Mouse (Mus musculus): ENCODE results near the gene Arhgef18. TPM values are rescaled to one million over a fixed set of nuclear protein-coding genes. Genes with fewer than 3 reads are reported as not detected.

Gene Arhgef18
- total RNA-seq (2021), result 10 to 100 TPM; 38.1 to 40.7 TPM
- long read RNA-seq, experiment 1, full-length matches to known transcripts, result 20 of 33 reads
- long read RNA-seq, experiment 1, partial matches to known transcripts, result 12 of 33 reads
- long read RNA-seq, experiment 1, other reads (novel, unspliced or antisense), result 1 of 33 reads
- long read RNA-seq, experiment 2, full-length matches to known transcripts, result 6 of 18 reads
- long read RNA-seq, experiment 2, partial matches to known transcripts, result 6 of 18 reads
- long read RNA-seq, experiment 2, other reads (novel, unspliced or antisense), result 6 of 18 reads

- intact Hi-C loops (cut with DNase I), result no loop called here
- DNase-seq (ENCODE audit: low spot score in 2 of 2), result peak; percentile 74 to 85
These were observed at the start of gene Arhgef18 for GRCm38 (mm10) chr8:3392771-3393710. TSS of gene Arhgef18 (plus strand) at chr8:3393006.

GRCm38 (mm10) chr8:3345337-3345736 is 47.5 kb upstream of the Arhgef18 start:
- no peak for DNase-seq (ENCODE audit: low spot score in 2 of 2)
- intact Hi-C loops (cut with DNase I), result no loop called here

GRCm38 (mm10) chr8:3346691-3347413 is 46.0 kb upstream of the Arhgef18 start:
- no peak for DNase-seq (ENCODE audit: low spot score in 2 of 2)
- intact Hi-C loops (cut with DNase I), result no loop called here

DNA sequence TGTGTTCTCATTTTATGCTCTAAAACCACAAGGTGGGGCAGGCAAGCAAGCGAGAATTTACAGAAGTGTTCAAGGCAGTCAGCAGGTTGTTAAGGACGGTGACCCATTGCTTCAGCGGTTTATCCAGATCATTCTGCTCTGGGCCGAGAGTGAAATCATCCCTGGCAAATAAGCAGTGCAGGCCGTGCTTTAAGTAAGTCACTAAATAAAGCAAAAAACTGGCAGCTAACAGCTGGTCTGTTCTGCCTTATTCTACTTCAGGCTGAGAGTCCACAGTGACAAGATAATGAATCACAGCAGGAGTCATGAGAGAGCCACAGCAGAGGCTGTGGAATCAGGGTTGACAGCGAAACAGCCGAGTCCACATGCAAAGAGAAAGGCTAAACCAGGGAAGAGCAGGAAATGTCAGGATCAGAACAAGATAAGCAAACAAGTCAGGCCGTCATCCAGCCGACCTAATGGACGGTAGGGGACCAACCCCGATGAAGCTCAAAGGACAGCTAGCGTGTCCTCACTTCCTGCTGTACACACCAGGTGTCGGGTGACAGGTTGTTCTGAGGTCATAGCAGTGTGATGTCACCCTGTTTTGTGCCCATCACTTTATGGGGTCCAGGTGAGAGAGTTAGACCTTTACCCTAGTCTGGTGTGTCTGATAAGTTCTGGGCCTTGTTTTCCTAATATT is 44.5 kb upstream of the Arhgef18 start:
- no peak for DNase-seq (ENCODE audit: low spot score in 2 of 2)
- intact Hi-C loops (cut with DNase I), result no loop called here

DNA sequence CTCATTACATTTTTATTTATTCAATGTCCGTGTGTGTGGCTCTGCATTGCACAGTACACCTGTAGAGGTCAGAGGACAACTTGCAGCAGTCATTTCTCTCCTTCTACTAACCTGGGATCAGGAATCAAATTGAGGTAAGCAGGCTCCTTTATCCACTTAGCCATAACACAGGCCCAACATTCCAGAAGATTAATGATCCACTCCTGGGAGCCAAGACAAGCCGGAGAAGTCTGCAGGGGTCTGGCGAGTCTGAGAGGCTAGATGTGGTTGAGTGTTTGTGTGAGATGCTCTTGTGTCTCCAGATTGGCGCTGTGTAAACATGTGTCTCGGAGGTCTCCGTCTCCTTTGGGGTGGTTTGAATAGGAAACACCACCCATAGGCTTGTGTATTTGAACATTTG is 42.1 kb upstream of the Arhgef18 start:
- intact Hi-C loops (cut with DNase I), result loop anchor here (10.0 kb wide), 1 partner anchor 104 kb away; no protein-coding TSS in a partner anchor
- DNase-seq (ENCODE audit: low spot score in 2 of 2), result no peak

GRCm38 (mm10) chr8:3352715-3353114 is 40.1 kb upstream of the Arhgef18 start:
- no peak for DNase-seq (ENCODE audit: low spot score in 2 of 2)
- intact Hi-C loops (cut with DNase I), result loop anchor here (10.0 kb wide), 1 partner anchor 102 kb away; no protein-coding TSS in a partner anchor

DNA sequence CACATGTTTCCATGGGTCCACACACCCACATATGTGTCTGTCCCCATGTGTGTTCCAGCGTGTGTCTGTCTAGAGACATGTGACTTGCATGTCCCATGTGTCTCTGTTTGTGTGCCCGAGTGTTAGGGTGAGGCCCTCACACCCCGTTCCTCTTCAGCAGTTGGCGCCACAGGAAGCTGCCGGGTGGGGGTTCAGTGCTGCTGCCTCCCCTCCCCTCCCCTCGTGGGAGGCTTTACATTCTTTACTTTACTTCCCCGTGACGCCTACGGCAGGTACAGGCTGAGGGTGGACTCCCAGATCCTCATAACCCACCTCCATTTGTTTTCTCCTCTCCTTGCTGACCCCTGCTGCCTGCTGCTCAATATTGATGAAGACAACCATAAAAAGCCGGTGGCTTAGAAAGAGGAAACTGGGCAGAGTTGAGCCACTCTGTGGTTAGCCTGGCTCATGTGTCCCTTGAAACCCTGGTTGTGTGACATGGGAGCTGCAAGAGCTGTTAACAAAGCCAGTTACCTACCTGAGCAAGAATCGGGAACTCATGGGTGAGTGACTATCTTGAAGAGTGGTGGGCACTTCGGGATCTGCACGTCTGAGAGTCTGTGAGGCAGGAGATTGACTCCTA is 39.5 kb upstream of the Arhgef18 start, which contains the start of gene A430078G23Rik:
TSS of gene A430078G23Rik (plus strand) at position 227 of the 622 bp plus-strand sequence.
- intact Hi-C loops (cut with DNase I), result loop anchor here (10.0 kb wide), 1 partner anchor 102 kb away; no protein-coding TSS in a partner anchor
- no peak for DNase-seq (ENCODE audit: low spot score in 2 of 2)

DNA sequence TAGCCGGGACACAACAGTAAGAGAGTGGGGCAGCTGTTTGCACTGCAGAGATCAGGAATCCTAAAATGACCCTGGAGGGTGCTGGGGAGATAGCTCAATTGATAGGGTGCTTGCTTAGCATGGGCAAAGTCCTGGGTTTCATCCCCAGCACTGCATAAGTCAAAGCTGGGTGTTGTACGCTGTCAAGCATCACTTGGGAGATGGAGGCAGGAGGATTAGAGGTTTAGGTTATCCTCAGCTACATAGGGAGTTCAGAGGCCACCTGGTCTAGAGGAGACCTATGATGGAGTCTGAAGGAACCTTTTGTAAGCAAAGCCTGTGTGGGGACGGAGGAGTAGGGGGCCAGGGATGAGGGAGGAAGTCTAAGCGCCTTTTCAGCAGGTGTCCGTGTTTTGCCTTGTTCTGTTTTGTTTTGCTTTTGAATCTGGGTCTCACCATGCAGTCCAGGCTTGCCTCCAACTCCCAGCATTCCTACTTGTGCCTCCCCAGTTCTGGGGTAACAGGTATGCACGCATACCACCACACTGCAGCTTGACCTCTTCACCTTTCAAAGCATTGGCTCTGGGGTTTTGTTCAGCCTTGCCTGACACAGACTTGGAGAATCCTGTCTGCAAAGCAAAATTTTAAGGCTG is 38.9 kb upstream of the Arhgef18 start:
- intact Hi-C loops (cut with DNase I), result loop anchor here (10.0 kb wide), 1 partner anchor 101 kb away; no protein-coding TSS in a partner anchor
- no peak for DNase-seq (ENCODE audit: low spot score in 2 of 2)

DNA sequence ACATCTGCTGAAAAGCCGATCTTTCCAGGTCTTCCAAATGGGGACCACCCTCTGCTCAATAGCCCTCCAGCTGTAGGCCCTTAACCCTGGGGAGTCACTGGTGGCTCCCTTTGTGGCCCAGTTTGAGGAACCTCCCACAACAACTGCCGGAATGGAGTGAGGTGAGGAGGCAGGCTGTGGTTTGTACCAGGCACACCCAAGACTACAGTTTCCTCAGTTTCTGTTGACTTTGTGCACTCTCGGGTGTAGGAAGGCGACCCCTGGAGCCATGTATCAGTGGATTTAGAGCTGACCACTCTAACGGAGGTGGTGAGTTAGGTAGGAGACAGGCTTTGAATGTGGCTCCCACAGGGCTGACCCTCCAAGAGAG is 38.4 kb upstream of the Arhgef18 start:
- intact Hi-C loops (cut with DNase I), result loop anchor here (10.0 kb wide), 1 partner anchor 100 kb away; no protein-coding TSS in a partner anchor
- DNase-seq (ENCODE audit: low spot score in 2 of 2), result no peak

DNA sequence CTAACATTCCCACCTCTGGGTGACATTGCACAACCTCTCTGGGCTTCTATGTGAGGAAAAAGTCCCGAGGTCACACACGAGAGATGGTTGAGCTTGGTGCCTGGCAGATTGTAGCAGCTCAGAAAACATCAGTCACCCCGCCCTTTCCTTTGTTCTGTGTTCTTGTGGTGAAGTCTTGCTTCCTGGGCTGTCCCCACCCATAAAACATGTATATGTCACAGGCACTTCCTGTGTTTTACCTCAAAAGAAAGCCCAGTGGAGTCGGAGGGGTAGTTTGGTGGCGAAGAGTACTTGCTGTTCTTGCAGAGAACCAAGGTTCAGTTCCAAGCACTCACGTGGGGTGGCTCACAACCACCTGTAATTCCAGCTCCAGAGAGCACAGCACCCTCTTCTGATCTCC is 37.2 kb upstream of the Arhgef18 start:
- intact Hi-C loops (cut with DNase I), result loop anchor here (10.0 kb wide), 1 partner anchor 99 kb away; no protein-coding TSS in a partner anchor
- DNase-seq (ENCODE audit: low spot score in 2 of 2), result no peak

- intact Hi-C loops (cut with DNase I), result loop anchor here (10.0 kb wide), 1 partner anchor 97 kb away; no protein-coding TSS in a partner anchor
- peak; percentile 75 to 84 for DNase-seq (ENCODE audit: low spot score in 2 of 2)
These were observed 34.7 kb upstream of the Arhgef18 start for GRCm38 (mm10) chr8:3358060-3358459.

- peak in 1 of 2 experiments; percentile 27 for DNase-seq (ENCODE audit: low spot score in 2 of 2)
These were observed 25.7 kb upstream of the Arhgef18 start for GRCm38 (mm10) chr8:3367086-3367485.

DNA sequence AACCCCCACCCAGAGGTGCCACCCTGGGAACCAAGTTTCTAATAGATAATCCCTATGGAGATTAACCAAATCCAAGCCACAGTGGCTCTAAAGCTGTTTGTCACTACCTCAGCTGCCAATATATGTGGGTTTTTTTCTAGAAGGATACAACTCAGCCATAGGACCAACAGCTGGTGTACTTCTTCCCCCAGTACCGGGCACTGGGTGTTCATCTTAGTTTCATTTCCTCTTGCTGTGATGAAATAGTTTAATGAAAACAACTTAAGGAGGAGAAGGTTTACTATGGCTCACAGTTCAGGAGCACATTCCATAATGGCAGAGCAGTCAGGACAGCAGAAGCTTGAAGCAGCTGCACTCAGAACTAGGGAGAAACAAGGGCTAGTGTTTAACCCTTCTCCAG is 24.7 kb upstream of the Arhgef18 start:
- DNase-seq (ENCODE audit: low spot score in 2 of 2), result no peak
- intact Hi-C loops (cut with DNase I), result no loop called here

More at GRCm38 (mm10) chr8:3367086-3367485, 25.7 kb upstream of the Arhgef18 start:
- intact Hi-C loops (cut with DNase I), result no loop called here

DNA sequence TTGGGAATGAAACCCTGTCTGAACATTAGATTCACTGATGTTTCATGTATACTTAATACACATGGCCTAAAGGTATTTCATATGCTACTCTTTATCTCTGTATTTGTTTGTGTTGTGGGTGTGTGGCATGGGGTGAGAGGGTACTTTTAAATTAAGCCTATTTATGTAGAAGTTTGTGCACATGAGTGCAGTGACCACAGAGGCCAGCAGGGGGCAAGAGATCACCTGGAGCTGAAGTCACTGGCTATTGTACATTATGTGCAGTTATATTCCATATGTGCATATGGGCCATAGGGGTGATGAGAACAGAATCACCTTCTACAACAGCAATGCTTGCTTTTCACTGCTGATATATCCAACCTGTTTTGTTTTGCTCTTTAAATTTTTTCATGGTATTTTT is 17.1 kb upstream of the Arhgef18 start:
- no peak for DNase-seq (ENCODE audit: low spot score in 2 of 2)
- intact Hi-C loops (cut with DNase I), result no loop called here

DNA sequence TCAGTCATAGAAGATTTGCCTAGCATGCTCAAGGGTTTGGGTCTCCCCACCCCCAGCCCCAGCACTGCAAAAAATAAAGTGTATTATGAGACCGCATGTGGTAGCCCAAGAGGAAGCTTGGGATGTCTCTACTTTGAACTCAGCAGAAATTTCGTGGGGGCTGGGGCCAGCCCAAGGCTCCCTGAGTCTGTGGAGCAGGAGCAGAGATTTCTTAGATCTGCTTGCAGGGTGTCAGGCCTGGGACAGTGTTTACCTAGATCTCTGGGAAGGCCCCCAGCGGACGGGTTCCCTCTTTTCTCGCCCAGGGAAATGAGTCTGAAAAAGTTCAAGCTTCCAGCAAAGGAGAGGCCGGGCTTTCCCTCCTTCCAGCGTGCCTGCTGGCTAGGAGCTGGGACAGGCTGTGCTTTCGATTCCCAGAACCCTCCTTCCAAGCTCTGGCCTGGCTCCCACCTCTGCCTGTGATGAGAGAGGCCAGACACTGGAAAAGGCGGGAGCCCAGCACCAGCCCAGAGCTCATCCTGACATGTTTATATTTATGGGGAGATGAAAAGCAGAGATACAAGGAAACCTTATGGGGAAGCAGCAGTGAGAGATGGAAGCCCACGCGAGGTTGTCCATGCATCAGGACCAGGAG is 16.0 kb upstream of the Arhgef18 start:
- no peak for DNase-seq (ENCODE audit: low spot score in 2 of 2)
- intact Hi-C loops (cut with DNase I), result no loop called here

- intact Hi-C loops (cut with DNase I), result no loop called here
- peak; percentile 54 to 75 for DNase-seq (ENCODE audit: low spot score in 2 of 2)
These were observed 5.5 kb upstream of the Arhgef18 start for GRCm38 (mm10) chr8:3387286-3387685.

DNA sequence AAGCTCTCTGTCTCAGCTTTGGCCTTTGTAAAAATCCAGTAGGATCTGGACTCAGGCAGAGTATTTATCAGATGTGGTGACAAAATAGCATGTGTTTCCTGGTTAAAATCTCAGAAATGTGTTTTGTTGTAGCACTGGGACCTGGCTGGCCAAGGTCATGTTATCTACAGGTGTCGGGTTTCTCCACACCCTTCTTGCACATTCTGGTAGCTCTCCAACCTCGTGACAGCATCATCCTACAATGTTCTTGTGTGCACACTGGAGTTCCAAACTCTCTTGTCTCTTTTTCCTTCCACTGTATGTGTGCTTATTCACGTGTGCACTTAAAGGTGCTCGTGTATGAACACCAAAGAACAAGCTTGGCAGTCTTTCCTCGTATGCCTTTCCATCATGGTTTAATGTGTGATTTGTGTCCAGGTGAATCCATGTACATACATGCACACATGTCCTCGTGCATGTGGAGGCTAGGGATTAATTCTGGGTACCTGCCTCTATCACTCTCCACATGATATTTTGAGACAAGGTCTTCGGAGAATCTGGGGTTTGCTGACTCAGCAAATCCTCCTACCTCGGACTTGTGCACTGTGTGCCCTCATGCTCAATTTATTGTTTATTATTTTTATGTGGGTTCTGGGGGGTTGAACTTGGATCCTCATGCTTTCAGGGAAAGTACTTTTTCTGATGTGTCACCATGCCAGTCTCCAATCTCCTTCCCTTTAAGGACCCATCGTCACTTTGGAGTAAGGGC is 4.0 kb upstream of the Arhgef18 start:
- no peak for DNase-seq (ENCODE audit: low spot score in 2 of 2)
- intact Hi-C loops (cut with DNase I), result no loop called here

Measured in left cerebral cortex, postnatal 14 days (tissue).